Mouse (Mus musculus): ENCODE measurements around the gene St3gal3. TPM values are rescaled to one million over a fixed set of nuclear protein-coding genes. Genes with fewer than 3 reads are reported as not detected.

The St3gal3 gene
- total and polyA plus RNA-seq, 3 experiments, result 16.4 to 23.3 TPM; not detected in 1

GRCm38 (mm10) chr4:118101497-118101896 is 33.2 kb downstream of the St3gal3 start:
- peak overlapping the region; percentile 76; the same call in 1 of the 2 replicates for H3K27ac ChIP-seq (ENCODE audit: control insufficient read depth, low read depth, low read length)

GRCm38 (mm10) chr4:118099637-118100364 is 34.9 kb downstream of the St3gal3 start:
- TF ChIP-seq ELF1 (IDR thresholded peaks at IDR 0.05; ENCODE audit: low read depth, low read length) (peak; percentile 22; the same call in 1 of the 2 replicates), RCOR1 (IDR thresholded peaks at IDR 0.05; ENCODE audit: low read depth, low read length) (no peak), MYB (IDR thresholded peaks at IDR 0.05; ENCODE audit: low read depth, low read length) (no peak), GATA1 (IDR thresholded peaks at IDR 0.05; ENCODE audit: low read depth, low read length) (0 out of 2 replicates have a peak, but pooled peaks have one; percentile 7), E2F4 (IDR thresholded peaks at IDR 0.05; ENCODE audit: borderline replicate concordance, low read depth, low read length) (no peak)
- no peaks in the 10 kb centered on the region for H3K27me3 ChIP-seq (ENCODE audit: control insufficient read depth in 1 of 2, insufficient read depth in 2 of 2, low read length in 2 of 2)
- H3K4me1 ChIP-seq (ENCODE audit: control insufficient read depth in 1 of 2, insufficient read depth in 2 of 2, low read length in 2 of 2), result peaks cover 13 to 17% of the 10 kb centered on the region in 2 experiments
- no peaks in the 10 kb centered on the region for H3K9me3 ChIP-seq (replicated peaks; ENCODE audit: insufficient read depth, low read length)
- peaks cover 0 to 18% of the 10 kb centered on the region in 2 experiments; a peak in 3 of 4 replicates for H3K36me3 ChIP-seq (ENCODE audit: control insufficient read depth in 1 of 2, insufficient read depth in 2 of 2, low read length in 2 of 2)
- H3K9ac ChIP-seq (ENCODE audit: control insufficient read depth, low read depth, low read length, poor library complexity, severe bottlenecking), result no peak overlapping the region
- no peaks in the 10 kb centered on the region for H3K79me2 ChIP-seq (ENCODE audit: control insufficient read depth, insufficient read depth, low read length, poor library complexity)
- DNase-seq (ENCODE audit: low read depth, low spot score), result peak; percentile 56
- no peak overlapping the region for H3K4me3 ChIP-seq (ENCODE audit: control insufficient read depth in 1 of 2, insufficient read depth in 1 of 2, low read depth in 2 of 2, low read length in 2 of 2)
- peak overlapping the region; percentile 41; the same call in 1 of the 2 replicates for H3K27ac ChIP-seq (ENCODE audit: control insufficient read depth, low read depth, low read length)

More at GRCm38 (mm10) chr4:118101497-118101896, 33.2 kb downstream of the St3gal3 start:
- 0 out of 4 replicates have a peak overlapping the region, but pooled peaks of 1 of the 2 experiments have one; percentile 9 for H3K4me3 ChIP-seq (ENCODE audit: control insufficient read depth in 1 of 2, insufficient read depth in 1 of 2, low read depth in 2 of 2, low read length in 2 of 2)
- peaks cover 19 to 25% of the 10 kb centered on the region in 2 experiments for H3K4me1 ChIP-seq (ENCODE audit: control insufficient read depth in 1 of 2, insufficient read depth in 2 of 2, low read length in 2 of 2)
- DNase-seq (ENCODE audit: low read depth, low spot score), result peak; percentile 48
- no peaks in the 10 kb centered on the region for H3K27me3 ChIP-seq (ENCODE audit: control insufficient read depth in 1 of 2, insufficient read depth in 2 of 2, low read length in 2 of 2)
- no peaks in the 10 kb centered on the region for H3K79me2 ChIP-seq (ENCODE audit: control insufficient read depth, insufficient read depth, low read length, poor library complexity)
- H3K9ac ChIP-seq (ENCODE audit: control insufficient read depth, low read depth, low read length, poor library complexity, severe bottlenecking), result peak overlapping the region; percentile 47
- H3K9me3 ChIP-seq (replicated peaks; ENCODE audit: insufficient read depth, low read length), result no peaks in the 10 kb centered on the region
- 0 out of 2 replicates have a peak, but pooled peaks have one; percentile 24 for TF ChIP-seq HCFC1 (IDR thresholded peaks at IDR 0.05; ENCODE audit: low read depth, low read length)
- TF ChIP-seq MYC (IDR thresholded peaks at IDR 0.05; ENCODE audit: low read depth, low read length), result peak; percentile 80; the same call in 1 of the 2 replicates
- TF ChIP-seq GATA1 (IDR thresholded peaks at IDR 0.05; ENCODE audit: low read depth, low read length), result peak; percentile 71
- peak; percentile 65 for TF ChIP-seq SIN3A (IDR thresholded peaks at IDR 0.05; ENCODE audit: low read length)
- no peak for TF ChIP-seq USF2 (IDR thresholded peaks at IDR 0.05; ENCODE audit: borderline replicate concordance in 1 of 2, insufficient read depth in 1 of 2, low read depth in 1 of 2, low read length in 2 of 2)
- TF ChIP-seq MAX (IDR thresholded peaks at IDR 0.05; ENCODE audit: low read length), result peak; percentile 50; the same call in 1 of the 2 replicates
- no peak for TF ChIP-seq MAZ (IDR thresholded peaks at IDR 0.05; ENCODE audit: low read depth, low read length)
- TF ChIP-seq TCF12 (IDR thresholded peaks at IDR 0.05; ENCODE audit: low read depth, low read length), result peak; percentile 66
- no peak for TF ChIP-seq POLR2AphosphoS5 (IDR thresholded peaks at IDR 0.05; ENCODE audit: borderline replicate concordance, low read depth, low read length)
- TF ChIP-seq USF1 (IDR thresholded peaks at IDR 0.05; ENCODE audit: low read depth, low read length), result peak; percentile 65
- peak in 1 of 2 experiments; percentile 72; a peak in 2 of 4 replicates for TF ChIP-seq EP300 (IDR thresholded peaks at IDR 0.05; ENCODE audit: low read depth in 1 of 2, low read length in 2 of 2)
- no peak for TF ChIP-seq MYB (IDR thresholded peaks at IDR 0.05; ENCODE audit: low read depth, low read length)
- TF ChIP-seq ETS1 (IDR thresholded peaks at IDR 0.05; ENCODE audit: low read depth, low read length), result peak; percentile 90
- no peak for TF ChIP-seq MAFK (IDR thresholded peaks at IDR 0.05; ENCODE audit: borderline replicate concordance, low read depth, low read length)
- peak; percentile 79 for TF ChIP-seq MXI1 (IDR thresholded peaks at IDR 0.05; ENCODE audit: low read depth, low read length)
- H3K36me3 ChIP-seq (ENCODE audit: control insufficient read depth in 1 of 2, insufficient read depth in 2 of 2, low read length in 2 of 2), result peaks cover 0 to 24% of the 10 kb centered on the region in 2 experiments; a peak in 3 of 4 replicates
